Mouse (Mus musculus) CH12.LX (cell line): ENCODE results near the gene Rita1. TPM values are rescaled to one million over a fixed set of nuclear protein-coding genes. Genes with fewer than 3 reads are reported as not detected.
A peak's percentile ranks its signal among the peaks of the same experiment; 100 is the strongest.

Experiments used
- DNase-seq: peaks from one replicate; pipeline ENCODE4 v3.0.0-alpha.2; 2013; ENCODE audit errors: extremely low read depth
- H3K27ac ChIP-seq: 2 replicates; pipeline ENCODE4 v1.5.1; 2012; ENCODE audit warnings: low read depth, mild to moderate bottlenecking, control low read depth, moderate library complexity; ENCODE audit not compliant: insufficient read depth
- H3K27me3 ChIP-seq: replicated peaks from 2 replicates; pipeline ENCODE3; 2012; ENCODE audit warnings: inconsistent platforms
- H3K36me3 ChIP-seq, 2 experiments: replicated peaks in 1 of 2; 2 replicates each; pipeline versions ENCODE3 to v1.6.1; 2012; ENCODE audit warnings: inconsistent platforms in 1 of 2, low read length in 1 of 2, mild to moderate bottlenecking in 1 of 2, mixed read lengths in 1 of 2, moderate library complexity in 1 of 2; ENCODE audit not compliant: control insufficient read depth in 1 of 2, insufficient read depth in 1 of 2
- H3K4me1 ChIP-seq, 2 experiments: 2 replicates each; pipeline ENCODE4 v1.6.1; 2012; ENCODE audit warnings: inconsistent platforms in 1 of 2, moderate library complexity in 1 of 2; ENCODE audit not compliant: insufficient read depth in 2 of 2, control insufficient read depth in 1 of 2
- H3K4me2 ChIP-seq: 2 replicates; pipeline ENCODE4 v1.6.1; 2012; ENCODE audit warnings: low read depth, mild to moderate bottlenecking, control low read depth; ENCODE audit not compliant: poor library complexity, insufficient read depth, severe bottlenecking
- H3K4me3 ChIP-seq, 3 experiments: fragments of 150-350 bp in 1 of 3; sonication (generic) in 1 of 3; replicated peaks in 1 of 3; 2 replicates each; pipeline versions ENCODE3 to v1.5.1; 2011 to 2012; ENCODE audit warnings: low read depth in 2 of 3, low read length in 2 of 3, mild to moderate bottlenecking in 2 of 3, moderate library complexity in 2 of 3, control low read depth in 1 of 3, improper control_type of control experiment in 1 of 3, inconsistent platforms in 1 of 3, mixed read lengths in 1 of 3; ENCODE audit not compliant: poor library complexity in 1 of 3
- H3K79me2 ChIP-seq: replicated peaks from 2 replicates; pipeline ENCODE4 v1.6.1; 2012; ENCODE audit warnings: mild to moderate bottlenecking, moderate library complexity; ENCODE audit not compliant: control insufficient read depth, poor library complexity, insufficient read depth, severe bottlenecking; ENCODE audit errors: extremely low read depth
- H3K9ac ChIP-seq: 2 replicates; pipeline ENCODE4 v1.6.1; 2012; ENCODE audit warnings: low read depth, mild to moderate bottlenecking, control low read depth, moderate library complexity; ENCODE audit not compliant: insufficient read depth
- H3K9me3 ChIP-seq: replicated peaks from 2 replicates; pipeline ENCODE3; 2012; ENCODE audit warnings: low read length, inconsistent platforms, mixed read lengths
- BHLHE40 ChIP-seq: IDR thresholded peaks from 2 replicates; pipeline ENCODE4 v1.6.1; 2011; ENCODE audit warnings: mild to moderate bottlenecking, low read depth, low read length, improper control_type of control experiment
- CHD1 ChIP-seq: IDR thresholded peaks from 2 replicates; pipeline ENCODE4 v1.6.1; 2012; ENCODE audit warnings: low read depth, low read length, improper control_type of control experiment, inconsistent platforms
- CHD2 ChIP-seq: IDR thresholded peaks from 2 replicates; pipeline ENCODE4 v1.6.1; 2011; ENCODE audit warnings: low read length, improper control_type of control experiment
- ELF1 ChIP-seq: IDR thresholded peaks from 2 replicates; pipeline ENCODE4 v1.6.1; 2014; ENCODE audit warnings: low read depth, mild to moderate bottlenecking, inconsistent platforms, low read length, improper control_type of control experiment
- EP300 ChIP-seq: IDR thresholded peaks from 2 replicates; pipeline ENCODE4 v1.6.1; 2011; ENCODE audit warnings: low read length, improper control_type of control experiment
- GABPA ChIP-seq: IDR thresholded peaks from 2 replicates; pipeline ENCODE4 v1.6.1; 2012; ENCODE audit warnings: low read depth, low read length, improper control_type of control experiment, inconsistent platforms; ENCODE audit not compliant: insufficient replicate concordance
- JUND ChIP-seq: conservative IDR thresholded peaks from 2 replicates; pipeline ENCODE4 v1.6.1; 2011; ENCODE audit warnings: low read depth, low read length, improper control_type of control experiment
- KAT2A ChIP-seq: IDR thresholded peaks from 2 replicates; pipeline ENCODE4 v1.6.1; 2012; ENCODE audit warnings: low read length, improper control_type of control experiment, inconsistent platforms; ENCODE audit not compliant: insufficient replicate concordance
- MAX ChIP-seq: IDR thresholded peaks from 2 replicates; pipeline ENCODE4 v1.6.1; 2011; ENCODE audit warnings: low read length, improper control_type of control experiment
- NELFE ChIP-seq: IDR thresholded peaks from 2 replicates; pipeline ENCODE4 v1.6.1; 2011; ENCODE audit warnings: low read depth, low read length, improper control_type of control experiment
- PAX5 ChIP-seq: IDR thresholded peaks from 2 replicates; pipeline ENCODE4 v1.6.1; 2012; ENCODE audit warnings: low read length, inconsistent platforms, mixed read lengths
- POLR2A ChIP-seq: IDR thresholded peaks from 2 replicates; pipeline ENCODE4 v1.6.1; 2011; ENCODE audit warnings: low read depth, mild to moderate bottlenecking, improper control_type of control experiment, low read length
- SIN3A ChIP-seq: IDR thresholded peaks from 2 replicates; pipeline ENCODE4 v1.6.1; 2012; ENCODE audit warnings: low read length, improper control_type of control experiment, inconsistent platforms
- TCF12 ChIP-seq: IDR thresholded peaks from 2 replicates; pipeline ENCODE4 v1.6.1; 2014; ENCODE audit warnings: low read depth, mild to moderate bottlenecking, inconsistent platforms, low read length, improper control_type of control experiment
- UBTF ChIP-seq: IDR thresholded peaks from 2 replicates; pipeline ENCODE4 v1.6.1; 2012; ENCODE audit warnings: low read depth, mild to moderate bottlenecking, inconsistent platforms, low read length, improper control_type of control experiment, moderate library complexity
- dilution Hi-C: fragments of 300-500 bp; cut with MboI; formaldehyde crosslinking; loops from 2 replicates; pipeline ENCODE4 v1.14.3; 2020; ENCODE audit warnings: low sequenced_read_pairs; ENCODE audit not compliant: extremely low pct_unique_long_range_greater_than_20kb, extremely low pct_ligation_motif_present
- in situ Hi-C: fragments of 300-500 bp; cut with MboI; formaldehyde crosslinking; loops from 3 replicates; pipeline ENCODE4 v1.14.3; 2019; ENCODE audit warnings: low sequenced_read_pairs, low pct_ligation_motif_present, low pct_unique_long_range_greater_than_20kb, mixed read lengths
- polyA plus RNA-seq: library from polyadenylated mRNA; unstranded; fragments of >175 nt; gene quantifications from 2 replicates; pipeline ENCODE4 v1.2.1, GENCODE M21; 2012; ENCODE audit warnings: low read depth; ENCODE audit not compliant: insufficient read length
- total RNA-seq, 2 experiments: library from RNA; depleted of rRNA; stranded (reverse); fragments of 300-350 nt in 1 of 2; fragments of >200 nt in 1 of 2; gene quantifications; 2 replicates each; pipeline ENCODE4 v1.2.3; 2012 to 2014

Rita1 gene
- total and polyA plus RNA-seq, 3 experiments: 6.3 to 10.2 (median 7.3) TPM

DNA sequence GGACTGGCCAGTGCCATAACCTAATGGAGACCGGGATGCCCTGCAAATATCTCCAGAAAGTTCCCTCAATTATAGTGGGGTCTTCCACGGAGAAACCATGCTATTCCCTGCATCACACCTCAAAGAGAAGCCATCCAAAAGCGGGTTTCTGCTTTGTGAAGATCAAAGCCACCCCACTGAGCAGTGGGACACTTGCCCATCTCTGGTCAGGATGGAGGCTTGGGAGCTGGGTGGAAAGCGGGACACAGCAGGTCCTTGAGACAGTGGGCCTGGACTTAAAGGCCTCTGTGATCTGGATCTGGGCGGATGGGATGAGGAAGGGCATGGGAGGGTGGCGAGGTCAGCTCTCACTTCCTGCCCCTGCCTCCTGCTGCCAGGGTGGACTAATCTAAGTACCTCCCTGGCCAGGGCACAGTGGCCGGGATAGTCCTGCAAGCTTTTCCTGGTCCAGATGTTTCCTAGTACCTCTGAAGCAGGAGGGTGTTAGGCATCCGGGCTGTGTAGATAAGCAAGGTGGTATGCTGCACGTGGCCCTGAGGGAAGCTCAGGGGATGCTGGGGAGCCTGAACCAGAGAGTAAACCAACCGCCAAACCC, 37.8 kb downstream of the Rita1 start:
- TF ChIP-seq TCF12 (no peak), MAX (no peak), SIN3A (no peak), PAX5 (no peak), UBTF (no peak), KAT2A (no peak), ELF1 (no peak), GABPA (no peak), CHD1 (no peak), NELFE (no peak)
- no peaks in the 10 kb centered on the region for H3K36me3 ChIP-seq
- no peak overlapping the region for H3K4me3 ChIP-seq
- no peak overlapping the region for H3K4me2 ChIP-seq
- no peak overlapping the region for H3K27ac ChIP-seq
- H3K9me3 ChIP-seq: no peaks in the 10 kb centered on the region
- no peak overlapping the region for H3K9ac ChIP-seq
- H3K4me1 ChIP-seq: peaks cover 26 to 54% of the 10 kb centered on the region in 2 experiments
- H3K79me2 ChIP-seq: no peaks in the 10 kb centered on the region
- no peak for DNase-seq
- no peaks in the 10 kb centered on the region for H3K27me3 ChIP-seq
- dilution Hi-C loops: no loop called here
- in situ Hi-C loops: no loop called here

GRCm38 (mm10) chr5:120571056-120571740, 41.2 kb downstream of the Rita1 start:
- H3K27ac ChIP-seq: no peak overlapping the region
- H3K27me3 ChIP-seq: no peaks in the 10 kb centered on the region
- no peak overlapping the region for H3K4me3 ChIP-seq
- TF ChIP-seq KAT2A: no peak
- TF ChIP-seq CHD2: no peak
- no peak overlapping the region for H3K4me2 ChIP-seq
- H3K36me3 ChIP-seq: no peaks in the 10 kb centered on the region
- peaks cover 4 to 28% of the 10 kb centered on the region in 2 experiments; a peak in 3 of 4 replicates for H3K4me1 ChIP-seq
- H3K9ac ChIP-seq: no peak overlapping the region
- dilution Hi-C loops: no loop called here
- H3K9me3 ChIP-seq: no peaks in the 10 kb centered on the region
- no peaks in the 10 kb centered on the region for H3K79me2 ChIP-seq
- DNase-seq: no peak
- in situ Hi-C loops: no loop called here

DNA sequence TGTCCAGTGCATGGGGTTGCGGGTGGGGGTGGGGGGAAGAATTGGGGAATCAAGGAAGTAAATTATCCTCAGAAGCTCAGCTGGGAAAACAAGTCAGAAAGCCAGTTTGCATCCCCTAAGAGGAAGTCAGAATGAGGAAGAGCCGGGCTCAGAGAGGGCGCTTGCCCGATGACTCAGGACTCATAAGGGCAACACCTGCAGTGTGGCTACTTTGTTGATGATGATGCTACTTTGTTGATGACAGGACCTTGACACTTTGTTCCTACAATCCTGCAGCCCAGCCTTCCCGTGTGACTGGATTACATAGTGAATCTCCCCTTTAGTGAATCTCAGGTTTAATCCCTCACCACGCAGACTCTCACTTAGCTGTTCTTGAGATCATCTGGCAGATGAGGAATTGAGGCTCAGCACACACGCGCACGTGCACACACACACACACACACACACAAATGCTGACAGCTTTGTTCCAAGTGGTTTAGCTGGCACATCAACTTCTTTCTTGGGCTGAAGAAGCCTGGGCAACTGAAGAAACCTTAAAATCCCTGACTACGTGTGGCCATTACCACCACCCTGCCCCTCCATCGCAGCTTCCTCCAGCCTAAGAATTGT, 42.0 kb downstream of the Rita1 start:
- peak; percentile 53 for DNase-seq
- Histone ChIP-seq H3K36me3 (no peaks in the 10 kb centered on the region), H3K27ac (no peak overlapping the region)

More for the DNA sequence above, 42.0 kb downstream of the Rita1 start:
- no peak for TF ChIP-seq POLR2A
- TF ChIP-seq JUND: no peak
- peak; percentile 58 for TF ChIP-seq BHLHE40
- peak; percentile 30; the same call in 1 of the 2 replicates for TF ChIP-seq EP300
- dilution Hi-C loops: no loop called here
- Histone ChIP-seq H3K4me2 (no peak overlapping the region), H3K9ac (no peak overlapping the region), H3K27me3 (no peaks in the 10 kb centered on the region), H3K4me3 (no peak overlapping the region), H3K4me1 (peaks cover 4 to 28% of the 10 kb centered on the region in 2 experiments; a peak in 3 of 4 replicates), H3K9me3 (no peaks in the 10 kb centered on the region), H3K79me2 (no peaks in the 10 kb centered on the region)
- in situ Hi-C loops: no loop called here
